Mouse (Mus musculus) spleen, adult 18-20 months (tissue): ENCODE results near the gene Gm5169.
"Not testable (repeated sequence)": the region's sequence is repeated elsewhere in the genome, so short reads cannot be mapped to it uniquely, and the experiment has no call there.

ENCODE experiments used
- DNase-seq, 2 experiments: peaks; one replicate each; pipeline ENCODE4 v3.0.0; 2022; ENCODE audit warnings: mixed read lengths in 2 of 2

Gene Gm5169

DNA sequence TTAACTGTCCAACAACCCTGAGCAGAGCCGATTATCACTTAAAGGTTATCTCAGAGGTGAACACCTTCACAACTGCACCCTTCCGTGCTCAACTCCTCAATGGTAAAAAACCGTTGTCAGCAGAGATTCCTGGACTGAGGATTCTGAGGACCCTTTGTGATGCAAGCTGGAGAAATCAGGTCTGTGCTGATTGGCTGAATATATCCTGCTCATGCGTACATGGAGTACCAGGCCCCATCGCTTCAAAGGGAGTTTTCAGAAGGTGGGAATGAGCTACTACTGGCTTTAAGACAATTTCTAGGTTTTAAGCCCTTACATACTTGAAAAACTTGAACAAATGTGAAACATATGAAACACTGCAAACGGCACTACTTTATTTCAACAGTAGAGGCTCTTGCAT lies at the start of gene Gm5169:
Gm5169 (minus strand) TSS at position 101 of the 400 bp plus-strand sequence.
- DNase-seq, result not testable (repeated sequence)

DNA sequence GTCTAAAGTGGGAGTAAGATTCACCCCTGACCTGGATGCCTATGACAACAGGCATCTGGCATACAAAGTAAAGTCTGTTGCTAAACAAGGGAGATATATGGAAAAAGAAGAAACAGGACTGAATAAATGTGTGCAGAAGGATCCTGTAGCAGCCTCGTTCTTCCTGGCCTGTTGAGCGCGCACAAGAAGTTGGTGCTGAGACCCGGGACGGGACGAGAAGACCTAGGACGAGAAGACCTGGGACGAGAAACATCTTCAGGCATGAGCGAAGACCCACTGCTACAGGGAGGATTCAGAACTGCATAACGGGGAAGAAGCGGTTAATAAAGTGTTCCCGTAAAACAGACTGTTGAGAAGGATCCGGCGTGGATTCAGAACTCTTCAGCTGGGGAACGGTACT lies 46.2 kb upstream of the Gm5169 start:
- not testable (repeated sequence) for DNase-seq
